Mouse (Mus musculus): ENCODE measurements around the gene Nmi. TPM values are rescaled to one million over a fixed set of nuclear protein-coding genes. Genes with fewer than 3 reads are reported as not detected.

The Nmi gene
- polyA plus RNA-seq, 1 experiment from 2014 or later: 7.0 TPM

DNA sequence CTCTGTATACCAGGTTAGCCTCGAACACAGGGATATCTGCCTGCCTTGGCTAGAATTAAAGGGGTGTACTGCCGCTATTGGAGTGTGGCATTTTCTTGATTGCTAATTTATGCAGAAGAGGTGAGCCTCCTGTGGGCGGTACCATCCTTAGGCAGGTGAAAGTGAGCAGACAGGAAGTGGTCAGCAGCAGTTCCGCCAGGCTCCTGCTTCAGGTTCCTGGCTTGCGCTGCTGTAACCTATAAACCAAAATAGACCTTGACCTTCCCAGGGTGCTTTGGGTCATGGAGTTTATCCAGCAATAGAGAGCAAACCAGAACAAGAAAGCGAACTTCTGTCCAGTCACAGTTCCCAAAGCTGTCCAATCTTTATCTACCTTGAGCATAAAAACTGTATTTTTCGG, 37.4 kb downstream of the Nmi start:
- Histone ChIP-seq H3K36me3 (no peaks in the 10 kb centered on the region), H3K27me3 (ENCODE audit: insufficient read depth, poor library complexity, severe bottlenecking) (peaks cover 20% of the 10 kb centered on the region; the same call in 1 of the 2 replicates), H3K4me1 (replicated peaks) (peaks cover 18% of the 10 kb centered on the region), H3K9me3 (no peaks in the 10 kb centered on the region), H3K4me3 (no peak overlapping the region), H3K27ac (no peak overlapping the region)
- DNase-seq (ENCODE audit: low spot score): no peak
- 89% methylated on average over 7 of the region's 7 CpGs for WGBS

DNA sequence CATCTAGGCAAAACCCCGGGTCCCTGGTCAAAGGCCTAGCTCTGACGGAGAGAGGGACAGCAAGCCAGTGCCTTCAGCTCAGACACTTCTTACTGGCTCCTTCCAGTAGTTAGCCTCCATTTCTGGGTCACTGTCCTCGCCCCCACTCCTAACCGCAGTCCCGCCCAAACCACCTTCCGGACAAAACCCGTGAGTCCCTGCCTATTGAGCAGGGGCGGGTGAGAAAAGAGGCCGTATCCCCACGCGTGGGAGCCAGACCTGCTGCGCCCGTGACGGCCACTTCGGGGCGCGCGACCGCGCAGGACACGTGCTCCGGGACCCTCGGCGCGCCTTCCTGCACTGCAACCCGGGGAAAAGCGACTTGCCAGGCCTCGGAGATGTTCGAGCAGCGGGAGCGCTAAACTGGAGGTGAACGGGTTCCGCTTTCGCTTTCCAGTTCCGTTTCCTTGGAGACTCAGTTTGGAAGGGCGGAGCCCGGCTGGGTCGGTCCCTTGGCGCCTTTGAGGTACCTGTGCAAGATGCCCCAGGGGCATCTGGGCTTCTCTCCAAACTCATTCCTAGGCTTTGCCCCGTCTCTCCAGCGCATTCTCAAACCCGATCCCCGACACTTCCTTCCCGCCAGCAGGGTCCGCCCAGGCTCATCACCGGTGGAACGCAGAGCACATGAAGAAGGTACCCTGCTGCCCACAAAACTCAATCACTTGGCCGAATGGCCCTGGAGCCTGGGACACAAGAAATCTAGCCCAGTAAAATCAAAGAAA, 38.5 kb downstream of the Nmi start, which contains the start of gene Rbm43:
Gene Rbm43 (minus strand): TSS at position 590 of the 761 bp plus-strand sequence.
- DNase-seq (ENCODE audit: low spot score): peak; percentile 75
- H3K4me1 ChIP-seq (replicated peaks): peaks cover 18% of the 10 kb centered on the region
- no peaks in the 10 kb centered on the region for H3K36me3 ChIP-seq
- H3K4me3 ChIP-seq: peak within 1 kb of the TSS; percentile 65
- peaks cover 20% of the 10 kb centered on the region; the same call in 1 of the 2 replicates for H3K27me3 ChIP-seq (ENCODE audit: insufficient read depth, poor library complexity, severe bottlenecking)
- 2% methylated on average over 48 of the region's 48 CpGs for WGBS
- H3K9me3 ChIP-seq: no peaks in the 10 kb centered on the region
- peak within 1 kb of the TSS; percentile 89 for H3K27ac ChIP-seq

DNA sequence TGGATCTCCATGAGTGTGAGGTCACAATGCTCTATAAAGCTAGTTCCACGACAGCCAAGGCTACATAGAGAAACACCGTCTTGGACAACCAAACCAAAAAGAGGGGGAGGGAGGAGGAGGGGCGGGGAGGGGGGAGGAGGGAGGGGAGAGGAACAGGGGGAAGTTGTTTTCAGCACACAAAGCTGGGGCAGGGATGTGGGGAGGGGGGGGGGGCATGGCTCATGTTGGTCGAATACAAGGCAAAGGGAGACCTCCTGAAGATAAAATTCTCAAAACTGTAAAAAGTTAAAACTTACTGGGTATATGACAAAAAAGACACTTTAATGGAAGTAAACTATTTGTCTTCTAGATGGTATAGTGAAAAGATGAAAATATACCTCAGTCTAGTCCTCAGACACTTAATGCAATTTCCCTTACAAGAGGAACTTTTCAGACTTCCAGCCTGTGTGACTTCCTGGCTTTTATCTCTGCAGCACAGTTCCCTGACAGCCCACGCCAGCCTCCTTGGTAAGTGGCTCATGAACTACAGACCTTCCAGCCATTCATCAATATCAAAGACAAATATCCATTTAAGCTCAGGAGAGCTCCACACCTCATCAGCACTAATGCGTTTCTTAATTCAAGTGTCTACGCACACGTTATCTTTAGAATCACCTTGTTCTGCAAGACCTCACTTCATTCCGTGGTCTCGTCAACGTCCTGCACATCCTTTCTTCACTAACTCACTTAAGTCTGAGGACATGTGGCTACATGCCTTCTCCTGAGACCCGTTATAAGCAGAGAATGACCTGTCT, 39.8 kb downstream of the Nmi start:
- H3K4me3 ChIP-seq: 0 out of 2 replicates have a peak overlapping the region, but pooled peaks have one; percentile 65
- H3K36me3 ChIP-seq: no peaks in the 10 kb centered on the region
- H3K9me3 ChIP-seq: no peaks in the 10 kb centered on the region
- H3K4me1 ChIP-seq (replicated peaks): peaks cover 18% of the 10 kb centered on the region
- peaks cover 20% of the 10 kb centered on the region; the same call in 1 of the 2 replicates for H3K27me3 ChIP-seq (ENCODE audit: insufficient read depth, poor library complexity, severe bottlenecking)
- no peak overlapping the region for H3K27ac ChIP-seq
- 74% methylated on average over 12 of the region's 12 CpGs for WGBS
- no peak for DNase-seq (ENCODE audit: low spot score)

DNA sequence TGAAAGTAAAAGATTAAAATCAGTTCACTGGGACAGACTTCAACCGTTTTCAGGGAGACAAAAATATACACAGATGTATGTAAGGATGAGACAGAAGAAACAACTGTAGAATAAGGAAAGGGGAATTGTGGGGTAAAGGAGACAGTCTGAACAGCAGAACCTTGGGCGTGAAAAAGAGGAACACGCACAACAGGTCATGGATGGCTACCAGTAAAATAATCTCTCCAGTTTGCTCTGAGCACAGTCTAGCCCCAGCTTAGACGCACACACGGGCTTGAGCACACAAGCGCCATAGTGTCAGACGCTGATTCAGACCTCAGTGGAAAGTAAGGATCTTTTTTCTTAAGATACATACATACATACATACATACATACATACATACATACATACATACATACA, 42.1 kb downstream of the Nmi start:
- 95% methylated on average over 7 of the region's 7 CpGs for WGBS
- H3K9me3 ChIP-seq: no peaks in the 10 kb centered on the region
- no peak overlapping the region for H3K4me3 ChIP-seq
- peaks cover 14% of the 10 kb centered on the region; the same call in 1 of the 2 replicates for H3K27me3 ChIP-seq (ENCODE audit: insufficient read depth, poor library complexity, severe bottlenecking)
- no peak overlapping the region for H3K27ac ChIP-seq
- no peak for DNase-seq (ENCODE audit: low spot score)
- H3K36me3 ChIP-seq: no peaks in the 10 kb centered on the region
- peaks cover 18% of the 10 kb centered on the region for H3K4me1 ChIP-seq (replicated peaks)

DNA sequence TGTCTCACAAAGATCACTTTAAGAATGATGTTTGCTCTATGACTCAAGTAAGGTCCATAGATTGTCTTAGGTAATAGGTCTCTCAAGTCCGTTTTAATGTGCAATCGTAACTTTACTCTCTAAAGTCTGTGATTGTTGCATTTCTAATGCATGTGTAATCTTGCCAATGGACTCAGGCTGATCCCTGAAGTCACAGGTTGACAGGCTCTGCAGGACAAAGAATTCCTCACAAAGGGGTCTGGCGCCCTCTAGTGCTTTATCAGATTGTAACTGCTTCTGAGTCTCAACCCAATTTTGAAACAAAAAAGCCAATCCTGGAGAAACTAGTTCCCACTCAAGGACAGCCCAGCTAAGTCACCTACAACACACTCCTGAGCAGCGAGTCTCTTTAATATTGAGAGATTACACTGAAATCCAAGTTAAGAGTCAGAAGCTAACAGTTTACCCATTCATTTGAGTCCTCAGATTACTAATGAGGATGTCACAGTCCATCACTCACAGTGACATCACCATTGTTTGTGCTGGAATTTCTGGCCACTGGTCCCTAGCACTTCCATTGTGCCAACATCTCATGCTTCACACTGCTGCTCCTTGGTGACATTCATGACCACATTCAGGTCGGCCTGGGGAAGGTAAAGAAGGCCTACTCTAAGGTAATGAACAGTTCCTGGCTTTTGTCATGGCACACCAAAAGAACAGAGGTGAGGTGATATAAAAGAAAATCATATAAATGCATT, 58.2 kb downstream of the Nmi start:
- no peak overlapping the region for H3K4me3 ChIP-seq
- 9% methylated on average over 5 of the region's 5 CpGs for WGBS
- H3K27me3 ChIP-seq (ENCODE audit: insufficient read depth, poor library complexity, severe bottlenecking): no peaks in the 10 kb centered on the region

DNA sequence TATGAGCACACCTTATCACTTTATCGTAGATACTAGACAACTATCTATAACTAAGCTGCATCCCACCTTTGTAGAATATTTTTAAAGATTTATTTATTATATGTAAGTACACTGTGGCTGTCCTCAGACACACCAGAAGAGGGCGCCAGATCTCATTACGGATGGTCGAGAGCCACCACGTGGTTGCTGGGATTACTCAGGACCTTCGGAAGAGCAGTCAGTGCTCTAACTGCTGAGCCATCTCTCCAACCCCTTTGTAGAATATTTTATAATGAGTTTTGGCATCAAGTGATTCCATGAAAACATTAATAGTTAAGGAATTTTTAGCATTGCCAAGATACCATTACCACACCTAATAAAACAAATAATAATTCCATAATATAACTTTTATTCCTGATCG, 58.8 kb downstream of the Nmi start:
- Histone ChIP-seq H3K4me1 (replicated peaks) (peaks cover 23% of the 10 kb centered on the region; the same call in 1 of the 2 replicates), H3K9me3 (no peaks in the 10 kb centered on the region), H3K27me3 (ENCODE audit: insufficient read depth, poor library complexity, severe bottlenecking) (no peaks in the 10 kb centered on the region), H3K36me3 (no peaks in the 10 kb centered on the region), H3K4me3 (no peak overlapping the region), H3K27ac (no peak overlapping the region; the same call in 1 of the 2 replicates)
- DNase-seq (ENCODE audit: low spot score): no peak
- WGBS: 59% methylated on average over 7 of the region's 7 CpGs

More for the DNA sequence above, 58.2 kb downstream of the Nmi start:
- Histone ChIP-seq H3K4me1 (replicated peaks) (peaks cover 23% of the 10 kb centered on the region; the same call in 1 of the 2 replicates), H3K27ac (peak overlapping the region; percentile 56), H3K36me3 (no peaks in the 10 kb centered on the region), H3K9me3 (0 out of 2 replicates have a peak, but pooled peaks cover 3% of the 10 kb centered on the region)
- peak; percentile 81 for DNase-seq (ENCODE audit: low spot score)

DNA sequence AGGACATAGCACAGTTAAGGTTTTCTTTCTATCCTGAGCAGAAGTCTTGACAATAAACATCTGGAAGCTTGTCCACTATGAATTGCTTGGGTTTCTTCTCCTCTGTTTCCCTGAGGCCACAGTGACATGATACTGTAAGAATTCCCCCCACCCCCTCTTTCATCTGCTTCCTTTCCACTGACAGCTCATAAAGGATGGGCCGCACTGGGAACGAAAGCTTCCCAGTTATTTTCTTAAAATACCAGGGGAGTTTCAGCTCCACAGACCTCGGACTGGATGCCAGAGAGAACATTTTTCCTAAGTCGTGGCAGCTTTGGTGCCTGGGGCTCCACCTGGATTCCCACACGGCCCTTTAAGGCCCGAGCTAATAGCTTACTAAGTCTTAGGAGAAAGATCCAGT, 60.6 kb downstream of the Nmi start:
- H3K27ac ChIP-seq: peak overlapping the region; percentile 23; the same call in 1 of the 2 replicates
- DNase-seq (ENCODE audit: low spot score): no peak
- WGBS: 56% methylated on average over 6 of the region's 6 CpGs
- H3K36me3 ChIP-seq: no peaks in the 10 kb centered on the region
- peaks cover 23% of the 10 kb centered on the region; the same call in 1 of the 2 replicates for H3K4me1 ChIP-seq (replicated peaks)
- no peaks in the 10 kb centered on the region for H3K27me3 ChIP-seq (ENCODE audit: insufficient read depth, poor library complexity, severe bottlenecking)
- no peak overlapping the region for H3K4me3 ChIP-seq
- no peaks in the 10 kb centered on the region for H3K9me3 ChIP-seq

DNA sequence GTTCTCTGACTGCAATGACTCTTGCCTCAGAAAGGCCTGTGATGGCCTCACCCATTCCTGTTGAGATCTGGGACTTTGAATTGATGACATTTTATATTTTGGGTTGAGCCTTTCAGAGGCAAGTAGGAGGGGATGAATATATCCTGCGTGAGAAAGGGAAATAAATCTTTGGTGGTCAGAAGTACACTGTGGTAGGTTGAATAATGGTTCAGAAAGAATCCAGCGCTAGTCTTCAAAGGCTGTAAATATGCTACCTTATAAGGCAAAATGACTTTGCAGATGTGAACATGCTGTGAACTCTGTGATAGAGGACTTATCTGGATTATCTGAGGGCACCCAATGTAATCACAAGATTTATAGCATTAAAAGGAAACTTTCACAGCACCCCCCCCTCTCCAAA, 61.4 kb downstream of the Nmi start:
- Histone ChIP-seq H3K27me3 (ENCODE audit: insufficient read depth, poor library complexity, severe bottlenecking) (no peaks in the 10 kb centered on the region), H3K4me3 (no peak overlapping the region), H3K36me3 (no peaks in the 10 kb centered on the region), H3K9me3 (no peaks in the 10 kb centered on the region), H3K4me1 (replicated peaks) (peaks cover 23% of the 10 kb centered on the region), H3K27ac (no peak overlapping the region)
- DNase-seq (ENCODE audit: low spot score): no peak
- WGBS: 90% methylated on average over 2 of the region's 2 CpGs

DNA sequence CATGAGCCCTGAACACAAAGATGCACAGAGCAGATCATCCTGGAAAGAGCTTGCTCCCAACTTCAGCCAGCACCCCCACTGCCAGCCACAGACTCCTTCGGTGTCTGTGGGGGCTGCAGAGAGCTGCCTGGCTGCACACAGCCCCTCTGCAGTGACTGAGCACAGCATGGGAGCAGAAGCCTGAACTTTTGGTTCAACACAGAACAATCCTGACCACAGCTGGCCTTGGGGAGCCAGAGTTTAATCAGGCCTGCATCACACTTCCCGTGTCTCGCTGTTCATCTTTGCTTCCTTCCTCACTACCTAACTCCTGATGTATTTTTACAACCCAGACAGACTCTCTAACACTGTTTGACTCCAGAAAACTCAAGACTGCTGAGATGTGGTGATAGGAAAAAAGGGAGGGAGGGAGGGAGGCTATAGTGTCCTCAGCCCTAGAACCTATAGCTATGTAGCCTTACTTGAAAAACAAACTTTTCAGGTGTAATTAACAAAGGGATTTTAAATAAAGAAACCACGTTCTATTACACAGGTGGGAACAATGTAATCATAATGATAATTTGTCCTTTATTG, 65.7 kb downstream of the Nmi start:
- 47% methylated on average over 4 of the region's 4 CpGs for WGBS
- H3K36me3 ChIP-seq: no peaks in the 10 kb centered on the region
- H3K4me3 ChIP-seq: no peak overlapping the region
- H3K4me1 ChIP-seq (replicated peaks): peaks cover 4% of the 10 kb centered on the region; the same call in 1 of the 2 replicates
- H3K9me3 ChIP-seq: no peaks in the 10 kb centered on the region
- H3K27me3 ChIP-seq (ENCODE audit: insufficient read depth, poor library complexity, severe bottlenecking): no peaks in the 10 kb centered on the region
- no peak for DNase-seq (ENCODE audit: low spot score)
- peak overlapping the region; percentile 51 for H3K27ac ChIP-seq

DNA sequence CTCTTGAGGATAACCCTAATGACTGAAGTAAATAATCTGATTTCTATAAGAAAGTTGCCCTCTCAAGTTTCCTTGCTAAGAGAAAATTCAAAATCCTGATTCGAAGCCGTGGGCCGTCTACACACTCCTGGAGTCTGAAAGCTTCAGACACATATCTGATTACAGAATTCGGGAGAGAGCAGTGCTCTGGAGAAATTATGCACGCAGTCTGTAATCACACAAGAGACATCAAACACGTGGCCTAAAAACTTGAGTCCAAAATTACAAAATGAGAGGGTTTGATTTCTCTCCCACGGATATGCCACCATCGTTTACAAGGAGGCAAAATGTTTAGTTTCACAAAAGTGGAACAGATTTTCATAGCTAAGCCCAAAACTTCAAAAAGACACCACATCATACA, 67.7 kb downstream of the Nmi start:
- 83% methylated on average over 8 of the region's 8 CpGs for WGBS
- DNase-seq (ENCODE audit: low spot score): no peak
- Histone ChIP-seq H3K4me3 (no peak overlapping the region), H3K27me3 (ENCODE audit: insufficient read depth, poor library complexity, severe bottlenecking) (no peaks in the 10 kb centered on the region), H3K9me3 (no peaks in the 10 kb centered on the region), H3K27ac (no peak overlapping the region), H3K4me1 (replicated peaks) (peaks cover 10% of the 10 kb centered on the region; the same call in 1 of the 2 replicates), H3K36me3 (no peaks in the 10 kb centered on the region)

Data from hindbrain, embryonic 10.5 days (tissue).